Mouse (Mus musculus) testis, adult 2 months (tissue): ENCODE results near the gene Zfp82. TPM values are rescaled to one million over a fixed set of nuclear protein-coding genes. Genes with fewer than 3 reads are reported as not detected.

Source experiments
- H3K27ac ChIP-seq: fragments of 200-500 bp; 2 replicates; pipeline ENCODE4 v1.5.1; 2012; ENCODE audit warnings: low read depth, low read length; ENCODE audit not compliant: control insufficient read depth, insufficient read depth
- H3K27me3 ChIP-seq: fragments of 200-500 bp; 2 replicates; pipeline ENCODE4 v1.6.1; 2012; ENCODE audit warnings: mild to moderate bottlenecking, low read length, moderate library complexity; ENCODE audit not compliant: control insufficient read depth, insufficient read depth
- H3K36me3 ChIP-seq: fragments of 200-500 bp; 2 replicates; pipeline ENCODE4 v1.6.1; 2012; ENCODE audit warnings: mild to moderate bottlenecking, low read length; ENCODE audit not compliant: control insufficient read depth, insufficient read depth
- H3K4me1 ChIP-seq: fragments of 200-500 bp; 2 replicates; pipeline ENCODE4 v1.6.1; 2012; ENCODE audit warnings: low read length; ENCODE audit not compliant: control insufficient read depth, insufficient read depth
- H3K4me3 ChIP-seq: fragments of 200-500 bp; 2 replicates; pipeline ENCODE4 v1.5.1; 2012; ENCODE audit warnings: low read depth, mild to moderate bottlenecking, low read length, moderate library complexity, mixed read lengths; ENCODE audit not compliant: control insufficient read depth
- CTCF ChIP-seq: fragments of 200-500 bp; IDR thresholded peaks from 2 replicates; pipeline ENCODE4 v1.5.1; 2012; ENCODE audit warnings: low read depth, mild to moderate bottlenecking, inconsistent platforms, low read length, moderate library complexity; ENCODE audit not compliant: control insufficient read depth, insufficient read depth, insufficient replicate concordance
- POLR2A ChIP-seq: fragments of 200-500 bp; IDR thresholded peaks from 2 replicates; pipeline ENCODE4 v1.6.1; 2012; ENCODE audit warnings: low read depth, mild to moderate bottlenecking, inconsistent platforms, low read length, moderate library complexity; ENCODE audit not compliant: control insufficient read depth
- polyA plus RNA-seq: library from polyadenylated mRNA; depleted of rRNA; stranded (reverse); fragments of >200 nt; gene quantifications from 2 replicates; pipeline ENCODE4 v1.2.3, GENCODE M21; 2012

Gene Zfp82
- polyA plus RNA-seq, 1 experiment, result 0.67 TPM

GRCm38 (mm10) chr7:30086524-30086923, 13.8 kb upstream of the Zfp82 start:
- Histone ChIP-seq H3K36me3 (no peaks in the 10 kb centered on the region), H3K27ac (no peak overlapping the region), H3K4me3 (no peak overlapping the region)

GRCm38 (mm10) chr7:30064622-30065021, 8.1 kb downstream of the Zfp82 start:
- Histone ChIP-seq H3K27me3 (no peaks in the 10 kb centered on the region), H3K4me1 (no peaks in the 10 kb centered on the region), H3K36me3 (no peaks in the 10 kb centered on the region), H3K4me3 (no peak overlapping the region), H3K27ac (no peak overlapping the region)
- no peak for TF ChIP-seq POLR2A
- peak; percentile 43; the same call in 1 of the 2 replicates for TF ChIP-seq CTCF

More at GRCm38 (mm10) chr7:30086524-30086923, 13.8 kb upstream of the Zfp82 start:
- TF ChIP-seq POLR2A (no peak), CTCF (no peak)
- peaks cover 10% of the 10 kb centered on the region for H3K4me1 ChIP-seq
- no peaks in the 10 kb centered on the region for H3K27me3 ChIP-seq

- no peaks in the 10 kb centered on the region for H3K4me1 ChIP-seq
- no peak overlapping the region for H3K4me3 ChIP-seq
- TF ChIP-seq POLR2A, result no peak
- no peak; the same call in 1 of the 2 replicates for TF ChIP-seq CTCF
- H3K27me3 ChIP-seq, result no peaks in the 10 kb centered on the region
- H3K36me3 ChIP-seq, result no peaks in the 10 kb centered on the region
- H3K27ac ChIP-seq, result no peak overlapping the region
These were observed 10.2 kb downstream of the Zfp82 start for GRCm38 (mm10) chr7:30062478-30062877.

- Histone ChIP-seq H3K36me3 (no peaks in the 10 kb centered on the region), H3K27ac (no peak overlapping the region)
- TF ChIP-seq CTCF (no peak), POLR2A (no peak)
These were observed 12.4 kb downstream of the Zfp82 start for GRCm38 (mm10) chr7:30060341-30060740.

GRCm38 (mm10) chr7:30053591-30053990, 19.1 kb downstream of the Zfp82 start:
- no peak overlapping the region for H3K27ac ChIP-seq
- no peak overlapping the region for H3K4me3 ChIP-seq
- H3K4me1 ChIP-seq, result peaks cover 2% of the 10 kb centered on the region
- no peaks in the 10 kb centered on the region for H3K36me3 ChIP-seq
- TF ChIP-seq POLR2A, result no peak
- no peaks in the 10 kb centered on the region for H3K27me3 ChIP-seq

More at GRCm38 (mm10) chr7:30060341-30060740, 12.4 kb downstream of the Zfp82 start:
- Histone ChIP-seq H3K4me3 (no peak overlapping the region), H3K4me1 (no peaks in the 10 kb centered on the region), H3K27me3 (no peaks in the 10 kb centered on the region)

GRCm38 (mm10) chr7:30050882-30051548, 21.7 kb downstream of the Zfp82 start, which contains the start of gene Zfp14:
Gene Zfp14, minus strand, starts transcription at chr7:30051380.
- Histone ChIP-seq H3K27ac (peak within 1 kb of the TSS; percentile 42; the same call in 1 of the 2 replicates), H3K4me3 (peak within 1 kb of the TSS; percentile 93), H3K36me3 (no peaks in the 10 kb centered on the region), H3K4me1 (peaks cover 2% of the 10 kb centered on the region), H3K27me3 (no peaks in the 10 kb centered on the region)
- TF ChIP-seq CTCF, result no peak
- peak; percentile 65 for TF ChIP-seq POLR2A

GRCm38 (mm10) chr7:30048126-30048525, 24.6 kb downstream of the Zfp82 start:
- TF ChIP-seq POLR2A, result no peak
- Histone ChIP-seq H3K36me3 (no peaks in the 10 kb centered on the region), H3K4me1 (peaks cover 2% of the 10 kb centered on the region), H3K27me3 (no peaks in the 10 kb centered on the region), H3K4me3 (no peak overlapping the region), H3K27ac (no peak overlapping the region)
